Mouse (Mus musculus): ENCODE measurements around the gene Cdh20. TPM values are rescaled to one million over a fixed set of nuclear protein-coding genes. Genes with fewer than 3 reads are reported as not detected.

Cdh20 gene
- total RNA-seq (2014; rRNA removed) (not detected in 2 replicates), polyA plus RNA-seq (2012; rRNA removed) (not detected in 2 replicates)

DNA sequence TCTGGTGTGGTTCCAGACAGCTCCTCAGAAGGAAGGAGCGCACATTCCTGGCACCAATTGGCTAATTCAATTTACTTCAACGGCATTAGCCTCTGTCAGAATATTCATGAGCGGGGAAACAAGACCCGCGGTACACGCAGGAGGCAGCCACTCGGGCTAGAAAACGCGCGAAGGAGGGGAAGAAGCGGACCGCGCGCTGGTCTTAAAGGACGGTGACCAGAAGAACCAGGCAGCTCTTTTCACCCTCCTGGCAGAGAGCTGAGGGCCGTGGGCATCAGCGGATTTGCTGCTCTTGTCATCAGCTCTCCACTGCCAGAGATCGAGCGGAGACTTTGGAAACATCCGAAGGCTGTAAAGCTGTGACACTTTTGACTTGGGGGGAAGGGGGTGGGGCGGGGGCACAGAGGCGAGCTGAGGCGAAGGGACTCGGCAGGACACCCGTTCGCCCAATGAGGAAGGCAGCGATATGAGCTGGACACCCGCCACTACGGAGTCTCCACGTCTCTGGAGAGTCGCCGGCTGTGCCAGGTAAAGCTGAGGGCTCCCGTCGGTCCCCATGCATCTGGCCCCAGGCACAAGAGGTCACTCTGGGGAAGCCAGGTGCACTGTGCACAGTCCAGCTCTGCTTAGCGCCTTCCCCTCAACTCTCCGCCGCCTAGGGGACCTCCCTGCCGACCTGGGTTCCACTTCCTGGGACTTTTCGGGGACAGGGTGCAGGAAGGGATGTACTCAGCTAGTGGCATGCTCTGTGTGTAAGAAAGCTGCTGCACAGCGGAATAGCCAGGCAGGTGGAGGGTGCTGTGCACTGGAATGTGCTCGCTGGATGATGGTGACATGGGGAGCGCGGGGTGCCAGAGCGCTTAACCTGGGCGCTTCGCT is at the start of gene Cdh20:
Gene Cdh20 (plus strand): TSS at position 159 of the 879 bp plus-strand sequence.
- DNase-seq (ENCODE audit: extremely low read depth, low read depth, low spot score), result no peak
- no peak within 1 kb of the TSS for H3K9ac ChIP-seq (ENCODE audit: low read depth, low read length)
- H3K27me3 ChIP-seq (ENCODE audit: control insufficient read depth, insufficient read depth, low read length), result peaks cover 9% of the 10 kb centered on the region
- H3K79me2 ChIP-seq (ENCODE audit: control insufficient read depth, insufficient read depth, low read length), result no peaks in the 10 kb centered on the region
- TF ChIP-seq POLR2A (IDR thresholded peaks at IDR 0.05; ENCODE audit: extremely low read depth, insufficient read depth, low read length) (no peak), CTCF (IDR thresholded peaks at IDR 0.05; ENCODE audit: low read depth, low read length) (no peak)
- no peaks in the 10 kb centered on the region for H3K36me3 ChIP-seq (ENCODE audit: control insufficient read depth, insufficient read depth, low read length)
- H3K27ac ChIP-seq (replicated peaks; ENCODE audit: insufficient read depth, low read depth, low read length), result no peak within 1 kb of the TSS
- WGBS, result 2% methylated on average over 46 of the region's 46 CpGs
- no peak within 1 kb of the TSS for H3K4me3 ChIP-seq (ENCODE audit: insufficient read depth, low read depth, low read length)
- no peaks in the 10 kb centered on the region for H3K4me1 ChIP-seq (ENCODE audit: control insufficient read depth, insufficient read depth, low read length)

DNA sequence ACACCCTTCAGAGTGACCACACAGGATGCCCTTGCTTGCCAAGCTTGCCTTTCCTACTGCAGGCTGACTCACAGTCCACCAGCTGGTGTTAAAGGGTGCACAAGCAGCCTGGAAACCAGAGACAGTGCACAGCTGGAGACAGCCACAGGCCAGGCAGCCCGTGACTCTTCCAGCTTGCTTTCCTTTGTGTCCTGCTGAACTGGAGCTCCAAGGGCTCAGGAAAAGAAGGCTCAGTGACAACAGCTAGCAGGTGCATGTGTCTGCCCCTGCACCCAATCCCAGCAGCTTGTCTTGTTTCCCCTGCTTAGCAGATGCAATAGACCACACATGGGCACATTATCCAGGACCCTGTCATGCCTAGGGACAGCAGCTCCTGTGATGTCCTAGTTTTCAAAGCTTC is 21.5 kb upstream of the Cdh20 start:
- WGBS, result 30% methylated on average over 1 of the region's 1 CpGs
- H3K9ac ChIP-seq (ENCODE audit: low read depth, low read length), result no peak overlapping the region
- H3K27me3 ChIP-seq (ENCODE audit: control insufficient read depth, insufficient read depth, low read length), result no peaks in the 10 kb centered on the region
- TF ChIP-seq CTCF (IDR thresholded peaks at IDR 0.05; ENCODE audit: low read depth, low read length) (no peak), POLR2A (IDR thresholded peaks at IDR 0.05; ENCODE audit: extremely low read depth, insufficient read depth, low read length) (no peak)
- no peak for DNase-seq (ENCODE audit: extremely low read depth, low read depth, low spot score)
- H3K4me3 ChIP-seq (ENCODE audit: insufficient read depth, low read depth, low read length), result no peak overlapping the region
- H3K79me2 ChIP-seq (ENCODE audit: control insufficient read depth, insufficient read depth, low read length), result no peaks in the 10 kb centered on the region
- H3K27ac ChIP-seq (replicated peaks; ENCODE audit: insufficient read depth, low read depth, low read length), result no peak overlapping the region
- H3K36me3 ChIP-seq (ENCODE audit: control insufficient read depth, insufficient read depth, low read length), result no peaks in the 10 kb centered on the region
- H3K4me1 ChIP-seq (ENCODE audit: control insufficient read depth, insufficient read depth, low read length), result no peaks in the 10 kb centered on the region

DNA sequence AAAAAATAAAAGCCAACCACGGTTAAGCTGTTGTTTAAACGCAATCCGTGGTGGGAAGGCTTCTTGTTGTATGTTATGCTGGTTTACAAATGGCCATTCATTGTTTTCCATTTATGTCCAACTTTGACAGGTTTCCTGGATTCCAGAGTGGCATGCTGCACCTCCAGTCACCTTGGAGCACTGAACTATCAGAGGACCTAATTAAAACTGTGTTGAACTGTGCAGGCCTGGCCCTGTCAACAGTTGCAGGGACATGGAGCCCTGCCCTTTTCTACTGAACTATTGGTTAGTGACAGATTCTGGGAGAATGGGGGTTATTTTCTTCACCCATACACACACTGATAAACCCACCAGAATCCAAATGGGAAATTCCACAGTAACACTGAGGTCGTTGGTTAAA is 20.9 kb upstream of the Cdh20 start:
- TF ChIP-seq POLR2A (IDR thresholded peaks at IDR 0.05; ENCODE audit: extremely low read depth, insufficient read depth, low read length) (no peak), CTCF (IDR thresholded peaks at IDR 0.05; ENCODE audit: low read depth, low read length) (no peak)
- no peaks in the 10 kb centered on the region for H3K79me2 ChIP-seq (ENCODE audit: control insufficient read depth, insufficient read depth, low read length)
- H3K36me3 ChIP-seq (ENCODE audit: control insufficient read depth, insufficient read depth, low read length), result no peaks in the 10 kb centered on the region
- H3K9ac ChIP-seq (ENCODE audit: low read depth, low read length), result no peak overlapping the region
- H3K27me3 ChIP-seq (ENCODE audit: control insufficient read depth, insufficient read depth, low read length), result no peaks in the 10 kb centered on the region
- WGBS, result 67% methylated on average over 4 of the region's 4 CpGs
- no peak overlapping the region for H3K27ac ChIP-seq (replicated peaks; ENCODE audit: insufficient read depth, low read depth, low read length)
- DNase-seq (ENCODE audit: extremely low read depth, low read depth, low spot score), result no peak
- no peak overlapping the region for H3K4me3 ChIP-seq (ENCODE audit: insufficient read depth, low read depth, low read length)
- H3K4me1 ChIP-seq (ENCODE audit: control insufficient read depth, insufficient read depth, low read length), result no peaks in the 10 kb centered on the region

DNA sequence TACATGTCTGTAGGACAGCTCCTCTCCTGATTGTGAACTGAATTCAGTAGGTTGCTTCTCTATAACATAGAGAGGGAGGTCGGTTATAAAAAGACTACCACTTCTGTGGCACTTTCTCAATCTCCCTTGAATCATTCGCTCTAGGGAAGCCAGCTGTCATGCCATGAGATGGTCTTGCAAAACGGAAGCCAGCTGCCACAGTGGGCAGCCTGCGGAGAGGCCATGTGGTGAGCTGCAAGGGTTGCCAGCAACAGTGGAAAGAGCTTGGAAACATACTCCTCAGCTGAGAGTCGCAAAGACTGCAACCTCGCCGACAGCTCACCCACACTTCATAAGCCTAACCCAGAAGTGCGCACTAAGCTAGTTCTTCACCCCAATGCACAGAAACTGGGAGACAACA is 13.8 kb upstream of the Cdh20 start:
- H3K79me2 ChIP-seq (ENCODE audit: control insufficient read depth, insufficient read depth, low read length), result no peaks in the 10 kb centered on the region
- no peaks in the 10 kb centered on the region for H3K4me1 ChIP-seq (ENCODE audit: control insufficient read depth, insufficient read depth, low read length)
- H3K27me3 ChIP-seq (ENCODE audit: control insufficient read depth, insufficient read depth, low read length), result no peaks in the 10 kb centered on the region
- H3K27ac ChIP-seq (replicated peaks; ENCODE audit: insufficient read depth, low read depth, low read length), result no peak overlapping the region
- H3K9ac ChIP-seq (ENCODE audit: low read depth, low read length), result no peak overlapping the region
- TF ChIP-seq POLR2A (IDR thresholded peaks at IDR 0.05; ENCODE audit: extremely low read depth, insufficient read depth, low read length) (no peak), CTCF (IDR thresholded peaks at IDR 0.05; ENCODE audit: low read depth, low read length) (no peak)
- WGBS, result 67% methylated on average over 8 of the region's 8 CpGs
- no peak overlapping the region for H3K4me3 ChIP-seq (ENCODE audit: insufficient read depth, low read depth, low read length)
- DNase-seq (ENCODE audit: extremely low read depth, low read depth, low spot score), result no peak
- no peaks in the 10 kb centered on the region for H3K36me3 ChIP-seq (ENCODE audit: control insufficient read depth, insufficient read depth, low read length)

DNA sequence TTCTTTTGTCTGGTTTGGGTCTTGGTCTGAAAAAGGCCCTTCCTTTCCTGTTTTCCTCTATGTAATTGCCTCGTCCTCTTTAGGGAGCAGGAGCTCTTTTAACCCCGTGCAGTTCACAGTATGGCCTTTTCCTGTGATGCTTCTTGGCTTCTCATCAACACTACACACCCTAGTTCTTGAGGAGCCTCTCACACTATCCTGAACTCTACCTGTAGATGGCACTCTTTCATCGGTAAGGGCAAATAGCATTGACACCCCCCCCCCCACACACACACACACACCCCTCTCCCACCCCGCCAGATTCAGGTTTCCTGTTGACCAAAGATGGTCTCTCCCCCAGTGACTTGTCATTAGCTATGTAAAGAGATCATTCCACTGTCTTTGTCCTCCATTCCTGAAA is 12.4 kb upstream of the Cdh20 start:
- no peaks in the 10 kb centered on the region for H3K79me2 ChIP-seq (ENCODE audit: control insufficient read depth, insufficient read depth, low read length)

DNA sequence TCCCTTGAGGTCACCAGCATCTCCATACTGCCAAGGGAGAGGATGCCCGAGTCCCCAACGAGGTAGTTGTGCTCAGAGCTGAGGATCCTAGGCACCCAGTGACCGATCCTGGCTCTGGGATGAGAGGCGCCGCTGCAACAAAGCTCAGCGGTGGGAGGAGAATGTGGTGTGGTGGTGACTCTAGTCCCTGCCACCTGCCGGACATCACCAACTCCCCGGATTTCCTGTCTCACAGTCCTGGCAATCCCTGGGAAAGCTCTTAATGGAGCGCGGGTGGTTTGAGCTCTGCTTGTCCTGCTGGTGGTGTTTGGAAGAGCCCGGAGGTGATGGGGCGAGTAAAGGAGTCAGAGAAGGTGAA is 900 bp downstream of the Cdh20 start:
- H3K27ac ChIP-seq (replicated peaks; ENCODE audit: insufficient read depth, low read depth, low read length), result no peak overlapping the region
- TF ChIP-seq POLR2A (IDR thresholded peaks at IDR 0.05; ENCODE audit: extremely low read depth, insufficient read depth, low read length), result no peak
- WGBS, result 2% methylated on average over 12 of the region's 12 CpGs
- no peaks in the 10 kb centered on the region for H3K79me2 ChIP-seq (ENCODE audit: control insufficient read depth, insufficient read depth, low read length)
- H3K27me3 ChIP-seq (ENCODE audit: control insufficient read depth, insufficient read depth, low read length), result peaks cover 9% of the 10 kb centered on the region
- DNase-seq (ENCODE audit: extremely low read depth, low read depth, low spot score), result no peak
- no peak overlapping the region for H3K4me3 ChIP-seq (ENCODE audit: insufficient read depth, low read depth, low read length)
- H3K4me1 ChIP-seq (ENCODE audit: control insufficient read depth, insufficient read depth, low read length), result no peaks in the 10 kb centered on the region
- H3K36me3 ChIP-seq (ENCODE audit: control insufficient read depth, insufficient read depth, low read length), result no peaks in the 10 kb centered on the region
- no peak overlapping the region for H3K9ac ChIP-seq (ENCODE audit: low read depth, low read length)

More for the DNA sequence above, 12.4 kb upstream of the Cdh20 start:
- 26% methylated on average over 4 of the region's 4 CpGs for WGBS
- no peak overlapping the region for H3K9ac ChIP-seq (ENCODE audit: low read depth, low read length)
- H3K27ac ChIP-seq (replicated peaks; ENCODE audit: insufficient read depth, low read depth, low read length), result no peak overlapping the region
- no peak overlapping the region for H3K4me3 ChIP-seq (ENCODE audit: insufficient read depth, low read depth, low read length)
- no peaks in the 10 kb centered on the region for H3K36me3 ChIP-seq (ENCODE audit: control insufficient read depth, insufficient read depth, low read length)
- DNase-seq (ENCODE audit: extremely low read depth, low read depth, low spot score), result no peak
- no peaks in the 10 kb centered on the region for H3K27me3 ChIP-seq (ENCODE audit: control insufficient read depth, insufficient read depth, low read length)
- TF ChIP-seq CTCF (IDR thresholded peaks at IDR 0.05; ENCODE audit: low read depth, low read length) (no peak), POLR2A (IDR thresholded peaks at IDR 0.05; ENCODE audit: extremely low read depth, insufficient read depth, low read length) (no peak)
- H3K4me1 ChIP-seq (ENCODE audit: control insufficient read depth, insufficient read depth, low read length), result no peaks in the 10 kb centered on the region
